ENCODE assay signal across 9 mouse cellular contexts in genomic region chr8:121685419-121685818, GRCm38 (mm10). TPM values are rescaled to one million over a fixed set of nuclear protein-coding genes. Genes with fewer than 3 reads are reported as not detected.
DNase-seq lines count a peak whose midpoint lies in the region; ATAC-seq and TF ChIP-seq lines count a peak whose summit lies in the region.
"Had no signal": no experiment of that assay in that cellular context is flagged by ENCODE, and none has a peak within 500 bp of the region (broad histone marks: within the 10 kb centered on the region; RNA-seq: fewer than 3 reads in every experiment).

No protein-coding gene starts in this region.

- H3K36me3 ChIP-seq in forebrain, postnatal 0 days (ENCODE audit: insufficient read depth): no peaks in the 10 kb centered on the region
- no peaks in the 10 kb centered on the region for H3K36me3 ChIP-seq in forebrain, embryonic 13.5 days (ENCODE audit: poor library complexity, severe bottlenecking)
- no peaks in the 10 kb centered on the region for H3K36me3 ChIP-seq in lung, embryonic 14.5 days (ENCODE audit: insufficient read depth)
- H3K36me3 ChIP-seq: neural tube, embryonic 13.5 days had no signal

- no peak overlapping the region for H3K4me3 ChIP-seq in forebrain, postnatal 0 days (ENCODE audit: low read depth, low read length)
- H3K4me3 ChIP-seq in forebrain, embryonic 13.5 days: no peak overlapping the region
- H3K4me3 ChIP-seq in lung, embryonic 14.5 days (ENCODE audit: low read depth, low read length): no peak overlapping the region
- H3K4me3 ChIP-seq: neural tube, embryonic 13.5 days had no signal

- no peak overlapping the region for H3K4me2 ChIP-seq in forebrain, postnatal 0 days (ENCODE audit: low read depth)
- no peak overlapping the region for H3K4me2 ChIP-seq in forebrain, embryonic 13.5 days
- H3K4me2 ChIP-seq in lung, embryonic 14.5 days: no peak overlapping the region
- H3K4me2 ChIP-seq: neural tube, embryonic 13.5 days had no signal

- no peaks in the 10 kb centered on the region for H3K9me3 ChIP-seq in forebrain, postnatal 0 days (ENCODE audit: low read length)
- no peaks in the 10 kb centered on the region for H3K9me3 ChIP-seq in forebrain, embryonic 13.5 days (replicated peaks)
- no peaks in the 10 kb centered on the region for H3K9me3 ChIP-seq in lung, embryonic 14.5 days (ENCODE audit: low read depth, low read length)
- H3K9me3 ChIP-seq: neural tube, embryonic 13.5 days had no signal

- peak; percentile 61 for TF ChIP-seq CTCF in forebrain, postnatal 0 days (IDR thresholded peaks at IDR 0.05; ENCODE audit: low read depth)
- TF ChIP-seq CTCF in lung, embryonic 14.5 days (IDR thresholded peaks at IDR 0.05; ENCODE audit: low read depth): peak; percentile 76

- ATAC-seq in forebrain, postnatal 0 days: no peak
- ATAC-seq in forebrain, embryonic 13.5 days: no peak
- no peak for ATAC-seq in lung, embryonic 14.5 days (ENCODE audit: insufficient read depth)

- no peaks in the 10 kb centered on the region for H3K27me3 ChIP-seq in forebrain, postnatal 0 days (ENCODE audit: insufficient read depth, low read length)
- no peaks in the 10 kb centered on the region for H3K27me3 ChIP-seq in forebrain, embryonic 13.5 days
- H3K27me3 ChIP-seq in lung, embryonic 14.5 days (ENCODE audit: insufficient read depth, low read length): no peaks in the 10 kb centered on the region; the same call in 1 of the 2 replicates
- H3K27me3 ChIP-seq: neural tube, embryonic 13.5 days had no signal

- 24% methylated on average over 4 of the region's 4 CpGs for WGBS in forebrain, postnatal 0 days
- WGBS in forebrain, embryonic 13.5 days: 23% methylated on average over 4 of the region's 4 CpGs
- WGBS in lung, embryonic 14.5 days: 11% methylated on average over 4 of the region's 4 CpGs

- H3K9ac ChIP-seq in forebrain, postnatal 0 days: no peak overlapping the region
- H3K9ac ChIP-seq in forebrain, embryonic 13.5 days: no peak overlapping the region
- no peak overlapping the region for H3K9ac ChIP-seq in lung, embryonic 14.5 days
- H3K9ac ChIP-seq: neural tube, embryonic 13.5 days had no signal

- H3K27ac ChIP-seq in forebrain, postnatal 0 days (ENCODE audit: low read depth, low read length): no peak overlapping the region
- no peak overlapping the region for H3K27ac ChIP-seq in forebrain, embryonic 13.5 days
- H3K27ac ChIP-seq in lung, embryonic 14.5 days (ENCODE audit: low read depth): no peak overlapping the region
- H3K27ac ChIP-seq: neural tube, embryonic 13.5 days had no signal

- intact Hi-C loops in gastrocnemius, postnatal 14 days (cut with DNase I; ENCODE audit: low total_unique reads): loop anchor here (10.0 kb wide), 1 partner anchor 141 kb away; the partner anchor contains the start of gene 1700018B08Rik

- DNase-seq in forebrain, postnatal 0 days: no peak
- DNase-seq in ovary, postnatal 36 days (ENCODE audit: low spot score): peak; percentile 57
- no peak for DNase-seq in ovary, adult 18-20 months (ENCODE audit: low spot score)
- peak; percentile 12 for DNase-seq in c-Kit-positive CD71-positive TER-119-positive erythroid progenitor cells, embryonic 14.5 days (ENCODE audit: low spot score)
- peak; percentile 62 for DNase-seq in gastrocnemius, postnatal 14 days
- DNase-seq in lung, embryonic 14.5 days: peak; percentile 77
- DNase-seq in thymus, postnatal 36 days: peak; percentile 10 to 19

- H3K4me1 ChIP-seq in forebrain, postnatal 0 days (ENCODE audit: insufficient read depth): peaks cover 9% of the 10 kb centered on the region
- peaks cover 10% of the 10 kb centered on the region for H3K4me1 ChIP-seq in forebrain, embryonic 13.5 days
- no peaks in the 10 kb centered on the region for H3K4me1 ChIP-seq in lung, embryonic 14.5 days (ENCODE audit: insufficient read depth)

RNA-seq across cellular contexts. Expression of gene Zcchc14, which starts 32.7 kb away (rescaled TPM):
- total RNA-seq in forebrain, postnatal 0 days (2014; rRNA removed): 69.0 and 85.8 TPM in 2 replicates
- polyA plus RNA-seq in forebrain, postnatal 0 days (2015; fragmentation: Nextera tagmentation; extraction: Ambion mirVana): 13.9 and 17.4 TPM in 2 replicates
- polyA plus RNA-seq in forebrain, embryonic 13.5 days (2015; fragmentation: Nextera tagmentation; extraction: Ambion mirVana): 30.0 and 33.7 TPM in 2 replicates
- total RNA-seq in gastrocnemius, postnatal 14 days (2021): 10 to 100 TPM; 19.8 to 20.4 TPM
- polyA plus RNA-seq in lung, embryonic 14.5 days (2014; fragmentation: Nextera tagmentation; extraction: Ambion mirVana): 23.0 and 25.0 TPM in 2 replicates

RNA-seq across cellular contexts. Expression of gene Jph3, which starts 44.0 kb away (rescaled TPM):
- 64.2 and 65.8 TPM in 2 replicates for total RNA-seq in forebrain, postnatal 0 days (2014; rRNA removed)
- polyA plus RNA-seq in forebrain, postnatal 0 days (2015; fragmentation: Nextera tagmentation; extraction: Ambion mirVana): 123 and 127 TPM in 2 replicates
- 34.9 and 36.7 TPM in 2 replicates for polyA plus RNA-seq in forebrain, embryonic 13.5 days (2015; fragmentation: Nextera tagmentation; extraction: Ambion mirVana)
- total RNA-seq in gastrocnemius, postnatal 14 days (2021): under 1 TPM in 1 of 2 experiments, not detected in 1; 0.09 TPM
- 0.22 and 0.42 TPM in 2 replicates for polyA plus RNA-seq in lung, embryonic 14.5 days (2014; fragmentation: Nextera tagmentation; extraction: Ambion mirVana)

Comparison
In these comparisons a context has a peak if more than half of its experiments do, and no peak if none do; other contexts are left out.
1. DNase-seq: peak in ovary, postnatal 36 days (single experiment), c-Kit-positive CD71-positive TER-119-positive erythroid progenitor cells, embryonic 14.5 days (single experiment), gastrocnemius, postnatal 14 days (single experiment), lung, embryonic 14.5 days (single experiment) and thymus, postnatal 36 days (2 of 2); none in forebrain, postnatal 0 days (single experiment) and ovary, adult 18-20 months (single experiment).
2. RNA of gene Jph3, which starts 44.0 kb away (polyA plus RNA-seq): 123 to 127 TPM in forebrain, postnatal 0 days and 34.9 to 36.7 TPM in forebrain, embryonic 13.5 days; 0.22 to 0.42 TPM in lung, embryonic 14.5 days; every median in the first group is over 10 times any median in the second.